Mouse (Mus musculus) common myeloid progenitor, adult 5-6 weeks (primary cell): ENCODE measurements around the gene Cux1. TPM values are rescaled to one million over a fixed set of nuclear protein-coding genes. Genes with fewer than 3 reads are reported as not detected.

Experiments used
- ATAC-seq: replicated peaks from 2 replicates; pipeline ENCODE4 v1.8.0; 2016; ENCODE audit warnings: low read depth, mild to moderate bottlenecking, moderate TSS enrichment, inconsistent platforms; ENCODE audit not compliant: poor library complexity, severe bottlenecking
- total RNA-seq: library from RNA; stranded (forward); fragments of 200-1000, 187-1606 nt; gene quantifications from 2 replicates; pipeline ENCODE4 v1.2.3, GENCODE M21; 2017

The Cux1 gene
- total RNA-seq, 1 experiment from 2014 or later, result 202 TPM

DNA sequence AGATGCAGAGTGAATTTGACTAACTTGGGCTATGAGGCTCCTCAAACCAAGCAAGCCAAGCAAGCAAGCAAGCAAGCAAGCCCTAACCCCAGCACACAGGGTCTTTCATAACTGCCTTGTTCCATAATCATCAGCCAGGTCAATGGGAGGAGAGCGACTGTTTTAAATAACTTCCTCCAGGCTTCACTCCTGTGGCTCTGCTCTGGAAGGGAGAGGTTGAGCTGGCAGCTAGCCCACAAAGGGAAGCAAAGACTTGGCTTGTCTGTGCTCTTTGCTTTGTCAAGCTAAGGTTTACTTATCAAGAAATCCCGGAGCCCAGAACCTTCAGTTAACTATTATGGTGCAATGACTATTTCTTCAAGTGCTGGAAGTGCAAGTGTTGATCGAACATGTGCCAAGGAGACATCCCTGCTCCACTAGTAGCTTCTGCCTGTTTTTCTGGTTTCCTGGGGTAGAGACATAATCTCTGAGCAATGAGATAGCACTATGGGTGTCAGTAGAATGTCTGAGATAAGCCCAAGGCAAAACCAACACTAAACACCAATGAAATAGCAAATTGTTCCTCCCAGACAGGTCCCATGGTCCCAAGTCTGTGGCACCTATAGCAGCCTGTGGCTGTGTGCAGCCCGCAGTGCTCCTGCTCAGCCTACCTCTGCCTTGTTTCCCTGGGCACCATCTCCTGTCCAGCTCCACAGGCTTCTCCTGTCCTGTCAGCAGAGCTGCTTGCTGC lies 230.3 kb downstream of the Cux1 start:
- ATAC-seq, result peak; percentile 16; the same call in 1 of the 2 replicates

DNA sequence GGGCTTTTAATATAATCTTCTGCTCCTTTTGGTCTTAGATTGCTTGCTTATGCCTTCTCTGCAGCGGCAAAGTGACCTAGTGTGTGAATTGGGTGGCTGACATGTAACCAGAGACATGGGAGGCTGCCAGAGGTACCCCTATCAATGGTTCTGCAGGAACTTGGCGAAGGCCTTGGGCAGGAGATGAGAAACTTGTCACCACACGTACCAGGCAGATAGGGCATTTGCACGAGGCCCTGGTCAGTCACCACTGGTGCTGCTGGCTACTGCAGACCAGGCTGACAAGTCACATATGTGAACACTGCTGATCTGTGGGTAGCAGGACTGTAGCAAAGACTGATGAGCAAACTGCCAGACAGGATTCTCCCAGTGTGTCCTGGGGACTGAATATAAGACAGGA lies 231.6 kb downstream of the Cux1 start:
- ATAC-seq, result no peak

DNA sequence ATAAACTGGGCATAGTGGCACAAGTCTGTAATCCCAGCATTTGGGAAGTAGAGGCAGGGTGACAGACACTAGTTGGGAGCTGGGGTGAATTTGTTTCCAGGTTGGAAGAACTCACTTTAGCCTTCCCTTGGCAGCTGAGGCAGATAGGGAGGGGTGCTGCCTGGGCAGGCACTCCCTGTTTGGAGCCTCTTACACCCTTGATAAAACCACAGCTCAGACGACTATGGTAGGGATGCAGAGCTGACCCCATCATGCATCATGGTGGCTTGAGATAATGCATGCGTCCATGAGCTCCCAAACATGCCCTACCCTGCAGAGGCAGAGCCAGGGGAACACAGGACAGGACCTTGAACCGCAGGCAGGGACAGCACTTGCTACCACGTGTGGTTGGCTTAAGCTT lies 232.5 kb downstream of the Cux1 start:
- no peak; the same call in 1 of the 2 replicates for ATAC-seq

DNA sequence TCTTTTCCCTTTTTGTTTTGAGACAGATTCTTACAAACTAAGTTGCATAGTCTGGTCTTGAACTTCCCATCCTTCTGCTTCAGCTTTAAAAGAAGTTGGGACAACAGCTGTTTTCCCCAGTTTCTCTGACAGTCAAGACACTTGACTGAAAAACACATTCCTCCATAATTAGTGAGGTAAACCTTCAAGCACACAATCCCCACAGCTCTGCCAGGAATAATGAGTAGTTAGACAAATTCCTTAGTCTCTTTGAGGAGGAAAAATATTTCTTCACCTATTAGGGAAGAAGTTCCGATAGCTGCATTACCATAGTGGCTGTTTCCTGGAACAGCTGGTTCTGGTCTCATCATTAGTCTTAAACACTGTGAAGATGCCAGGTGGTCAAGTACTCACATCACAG lies 233.2 kb downstream of the Cux1 start:
- no peak for ATAC-seq

DNA sequence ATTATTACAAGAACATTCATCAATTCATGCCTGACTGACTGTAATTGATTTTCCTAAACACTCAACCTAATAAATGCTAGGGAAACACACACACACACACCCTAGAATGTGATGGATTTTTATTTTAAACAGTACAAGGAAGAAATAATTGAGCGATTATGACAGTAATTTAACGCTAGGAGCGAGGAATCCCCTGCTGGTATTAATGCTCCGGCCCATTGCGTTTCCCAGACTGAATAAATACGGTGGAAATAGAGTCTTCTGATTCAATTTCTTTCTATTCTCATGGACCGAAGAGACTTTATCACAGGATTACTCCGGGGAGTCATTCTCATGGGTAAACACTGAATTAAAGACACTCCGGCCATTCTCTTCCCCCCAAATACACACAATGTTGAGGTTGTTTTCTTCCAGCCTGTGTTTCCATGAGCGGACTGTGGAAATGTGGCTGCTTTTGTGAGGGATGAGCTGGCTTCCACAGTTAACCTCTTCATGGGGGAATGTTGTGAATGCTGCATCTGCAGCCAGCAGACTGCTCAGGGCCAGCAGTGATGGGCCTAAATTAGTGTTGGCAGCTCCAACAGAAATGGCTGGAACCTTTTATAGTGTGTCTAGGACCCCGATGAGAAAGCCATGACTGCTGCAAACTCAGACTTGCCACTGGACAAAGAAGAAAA lies 234.4 kb downstream of the Cux1 start:
- ATAC-seq, result no peak

DNA sequence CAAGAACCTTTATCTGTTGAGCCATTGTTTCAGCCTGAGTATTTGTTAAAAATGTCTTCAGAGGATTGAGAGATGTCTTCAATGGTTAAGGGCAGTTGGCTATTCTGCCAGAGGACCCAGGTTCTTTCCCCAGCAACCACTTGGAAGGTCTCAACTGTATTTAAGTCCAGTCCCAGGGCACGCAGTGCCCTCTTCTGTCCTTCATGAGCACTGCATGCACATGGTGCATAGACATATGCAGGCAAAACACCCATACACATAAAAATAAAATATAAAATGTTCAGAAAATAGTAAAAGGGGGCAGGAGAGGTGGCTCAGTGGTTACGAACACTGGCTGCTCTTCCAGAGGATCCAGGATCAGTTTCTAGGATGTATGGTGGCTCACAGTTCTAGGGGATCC lies 239.6 kb downstream of the Cux1 start:
- ATAC-seq, result no peak

DNA sequence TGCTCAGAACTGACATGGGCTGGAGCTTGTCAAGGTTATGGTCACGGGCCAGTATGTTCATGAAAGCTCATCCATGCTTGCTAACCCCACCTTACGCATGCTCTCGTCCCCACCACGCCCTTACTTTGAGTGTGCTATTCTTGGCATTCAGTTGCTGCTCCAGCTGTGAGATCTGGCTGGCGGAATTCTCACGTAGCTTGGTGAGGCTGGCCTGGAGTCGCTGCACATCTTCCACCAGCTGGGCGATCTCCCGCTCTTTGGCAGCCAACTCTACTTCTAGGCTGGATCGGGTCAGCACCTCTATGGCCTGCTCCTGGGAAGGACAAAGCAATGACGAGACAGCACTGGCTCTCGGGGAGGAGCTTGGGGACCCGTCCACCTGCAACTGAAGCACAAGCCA lies 240.7 kb downstream of the Cux1 start:
- no peak for ATAC-seq

DNA sequence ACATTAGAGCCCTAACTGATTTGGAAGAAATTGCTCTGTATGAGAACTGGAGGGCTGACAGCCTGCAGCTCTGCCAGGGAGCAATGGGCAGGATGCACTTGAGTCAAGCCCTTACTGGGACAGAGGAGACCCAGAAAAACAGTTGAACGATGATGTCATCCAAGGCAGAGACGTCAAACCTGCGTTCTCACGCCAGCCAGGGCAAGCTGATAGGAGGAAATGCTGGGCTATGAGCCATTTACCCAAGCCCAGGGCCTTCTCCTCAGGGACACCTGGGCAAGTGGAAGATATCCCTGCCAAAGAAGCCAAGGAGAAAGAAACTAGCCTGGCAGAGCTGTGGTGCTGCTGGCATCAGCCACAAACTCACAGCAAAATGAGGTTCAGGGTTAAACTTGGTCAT lies 242.8 kb downstream of the Cux1 start:
- ATAC-seq, result no peak

DNA sequence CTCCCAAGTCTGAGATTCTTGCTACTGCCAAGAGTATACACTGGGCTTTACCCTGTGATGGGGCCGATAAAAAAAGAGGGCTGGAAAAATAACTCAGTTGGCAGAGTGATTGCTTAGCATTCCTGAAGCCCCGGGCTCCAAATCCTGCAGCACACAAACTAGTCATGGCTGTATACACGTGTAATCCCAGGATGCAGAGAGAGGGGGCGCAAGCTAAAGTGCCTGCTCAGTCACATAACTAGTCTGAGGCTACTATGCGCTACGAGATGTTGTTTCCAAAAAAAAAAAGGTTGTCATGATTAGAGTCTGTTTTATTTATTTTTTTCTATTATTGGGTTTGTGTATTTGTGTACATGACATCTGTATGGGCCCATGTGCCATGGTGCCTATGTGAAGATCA lies 245.9 kb downstream of the Cux1 start:
- 0 out of 2 replicates have a peak, but pooled peaks have one; percentile 42 for ATAC-seq

DNA sequence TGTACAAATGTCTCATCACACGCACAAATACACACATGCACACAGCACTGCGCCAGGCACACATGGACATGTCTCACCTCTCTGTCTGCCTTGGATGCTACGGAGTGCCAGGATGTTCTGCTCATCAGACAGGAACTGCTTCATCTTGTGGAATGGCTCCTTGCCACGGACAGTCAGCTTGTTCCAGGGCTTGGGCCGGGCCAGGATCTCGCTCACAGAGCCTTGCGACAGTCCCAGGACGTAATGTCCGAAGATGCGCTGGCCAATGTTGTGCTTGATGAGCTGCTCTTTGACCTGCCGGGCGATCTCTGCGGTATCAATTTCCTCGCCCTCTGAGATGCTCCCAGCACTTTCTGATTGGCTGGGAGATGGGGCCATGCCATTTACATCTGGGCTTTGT lies 254.7 kb downstream of the Cux1 start:
- ATAC-seq, result no peak

DNA sequence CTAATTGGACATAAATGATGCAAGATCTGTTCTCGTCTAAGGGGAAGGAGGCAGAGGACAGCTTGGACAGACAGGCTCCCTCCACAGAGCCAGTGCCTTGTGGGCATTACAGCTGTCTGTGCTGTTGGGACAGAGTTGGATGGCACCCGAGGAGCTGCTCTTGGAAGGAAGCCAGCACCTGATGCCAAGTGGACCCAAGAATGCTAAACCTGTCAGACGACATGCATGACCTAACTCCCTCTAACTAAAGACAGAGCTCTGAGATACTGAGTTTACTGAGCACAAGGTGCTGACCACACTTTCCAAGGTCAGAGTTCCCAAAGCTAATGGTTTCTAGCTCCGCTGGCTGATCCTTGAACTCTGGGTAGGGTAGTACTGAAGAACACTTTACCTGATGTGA lies 255.1 kb downstream of the Cux1 start:
- no peak for ATAC-seq

DNA sequence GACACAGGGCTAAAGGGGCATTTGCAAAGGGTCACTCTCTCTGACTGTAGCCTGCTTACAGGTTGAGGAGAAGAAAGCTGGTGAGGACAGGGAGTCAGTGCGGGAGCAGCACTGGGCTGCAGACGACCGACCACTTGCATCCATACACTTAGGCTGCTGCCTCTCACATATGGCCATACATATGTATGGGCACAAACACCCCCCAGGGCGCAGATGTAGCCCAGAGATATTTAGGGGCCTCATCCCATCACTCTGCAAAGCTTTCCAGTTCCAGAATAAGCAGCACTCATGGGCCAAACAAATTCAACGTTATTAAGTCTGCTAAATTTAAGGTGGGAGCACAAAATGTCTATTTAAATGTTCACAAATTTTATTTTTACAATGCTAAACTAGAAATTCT lies 261.0 kb downstream of the Cux1 start:
- no peak for ATAC-seq

DNA sequence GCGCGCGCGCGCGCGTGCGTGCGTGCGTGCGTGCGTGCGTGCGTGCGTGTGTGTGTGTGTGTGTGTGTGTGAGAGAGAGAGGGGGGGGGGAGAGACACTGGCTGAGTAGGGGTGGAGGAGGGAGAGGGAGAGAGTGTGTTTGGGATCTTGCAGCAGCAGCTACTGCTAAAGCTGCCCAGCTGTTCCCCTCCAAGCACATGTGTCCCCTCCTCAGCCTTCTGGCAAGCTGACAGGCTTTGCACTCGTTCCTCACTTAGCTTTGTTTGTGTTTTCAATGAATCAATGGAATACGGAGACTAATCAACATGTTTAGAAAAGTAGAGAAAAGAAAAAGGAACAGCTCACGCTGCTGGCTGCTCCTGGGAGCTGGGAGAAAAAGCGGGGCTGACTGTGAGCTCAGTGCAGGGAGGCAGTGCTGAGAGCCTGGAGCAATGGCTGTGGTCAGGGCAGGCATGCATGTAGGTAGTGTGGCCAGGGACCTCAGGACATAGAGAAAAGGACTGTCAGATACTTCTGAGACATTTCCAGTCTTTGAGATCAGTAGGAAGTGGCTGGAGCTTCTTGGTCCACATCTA lies 263.8 kb downstream of the Cux1 start:
- no peak for ATAC-seq

DNA sequence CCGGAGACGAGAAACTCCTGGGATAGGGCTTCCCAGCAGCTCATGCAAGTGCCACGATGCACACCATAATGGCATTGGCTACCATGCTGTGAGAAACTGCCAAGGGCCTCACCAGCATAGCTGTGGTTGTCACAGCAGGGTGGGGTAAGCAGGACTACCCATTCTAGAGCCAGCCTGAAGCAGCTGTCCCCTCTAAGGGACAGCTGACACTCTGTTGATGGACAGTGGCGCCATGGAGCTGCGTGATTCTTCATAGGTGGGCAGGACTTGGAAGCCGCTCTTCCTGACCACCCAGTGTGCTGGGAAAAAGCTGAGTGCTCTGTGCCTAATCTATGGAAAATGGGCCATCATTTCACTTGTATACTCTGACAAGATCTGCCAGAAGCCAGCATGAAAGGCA lies 266.4 kb downstream of the Cux1 start:
- no peak for ATAC-seq

DNA sequence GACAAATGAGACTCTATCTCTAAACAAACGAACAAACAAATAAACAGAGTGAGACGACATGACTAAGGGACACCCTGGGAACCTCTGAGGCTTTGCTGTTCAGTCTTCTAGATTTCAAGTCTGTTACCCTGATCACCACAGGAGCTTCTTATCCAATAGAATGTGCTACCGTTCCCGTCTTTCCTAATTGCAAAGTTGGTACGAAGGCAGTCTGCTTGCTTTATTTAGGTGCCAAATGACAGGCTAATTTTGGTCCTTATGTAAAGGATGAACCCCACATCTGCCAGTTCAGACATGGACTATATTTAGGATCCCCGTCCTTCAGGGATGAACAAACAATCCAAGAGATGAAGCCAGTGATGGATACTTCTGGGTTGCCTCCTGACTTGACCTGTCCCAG lies 269.6 kb downstream of the Cux1 start:
- ATAC-seq, result no peak

DNA sequence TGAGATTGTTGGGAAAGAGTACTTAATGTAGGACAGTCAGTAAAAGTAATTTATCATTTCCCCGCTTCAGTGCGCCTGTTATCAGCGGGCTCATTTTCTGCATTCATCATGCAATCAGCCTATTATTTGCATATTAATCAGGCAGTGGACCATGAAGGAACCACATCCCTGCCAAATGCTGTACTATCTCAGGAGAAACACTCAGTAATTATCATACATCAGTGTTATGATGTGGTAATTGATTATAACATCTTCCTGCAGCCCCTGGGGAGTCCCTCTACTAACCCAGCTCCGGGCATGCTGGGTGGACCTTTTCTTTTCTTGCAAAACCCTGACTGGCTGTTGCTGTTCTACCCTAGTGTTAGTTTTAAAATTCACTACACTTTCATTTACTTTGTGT lies 270.4 kb downstream of the Cux1 start:
- ATAC-seq, result no peak

DNA sequence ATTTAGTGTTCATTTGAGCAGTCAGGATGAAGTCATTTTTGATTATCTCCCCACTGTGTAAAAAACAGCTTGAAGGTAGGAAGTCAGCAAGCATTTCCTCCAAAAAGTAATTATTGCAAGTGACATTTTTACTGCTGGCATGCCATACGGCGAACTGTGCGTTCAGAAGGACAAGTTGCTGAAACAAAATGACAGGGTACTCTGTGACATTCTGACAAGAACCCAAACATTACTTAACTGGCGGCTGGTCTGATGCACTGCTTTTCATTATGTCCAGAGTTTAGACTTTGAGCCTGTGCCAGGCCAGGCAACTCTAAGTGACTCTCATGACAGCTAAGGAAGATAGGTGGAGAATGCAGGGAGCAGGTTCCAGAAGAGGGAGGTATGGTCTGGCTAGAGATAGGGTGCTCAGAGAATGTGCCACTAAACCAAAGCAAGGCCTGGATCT lies 274.3 kb downstream of the Cux1 start:
- ATAC-seq, result no peak

DNA sequence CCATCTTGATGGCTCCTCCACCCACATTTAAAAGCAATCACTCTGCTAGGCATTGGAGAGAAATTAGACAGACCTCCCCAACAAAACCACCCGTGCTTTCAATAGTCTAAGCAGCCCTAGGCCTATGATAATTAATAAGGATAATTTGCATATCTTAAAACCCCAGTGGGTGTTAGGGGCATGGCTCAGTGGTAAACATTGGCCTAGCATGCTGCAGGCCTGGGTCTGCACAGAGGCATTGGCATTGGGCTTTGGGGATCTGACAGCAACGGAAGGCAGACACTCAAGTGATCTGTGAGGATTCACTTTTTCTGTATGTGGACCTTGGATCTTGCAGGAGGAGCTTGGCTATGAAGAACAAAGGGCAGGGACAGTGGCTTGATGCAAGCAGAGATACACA lies 274.9 kb downstream of the Cux1 start:
- ATAC-seq, result no peak

DNA sequence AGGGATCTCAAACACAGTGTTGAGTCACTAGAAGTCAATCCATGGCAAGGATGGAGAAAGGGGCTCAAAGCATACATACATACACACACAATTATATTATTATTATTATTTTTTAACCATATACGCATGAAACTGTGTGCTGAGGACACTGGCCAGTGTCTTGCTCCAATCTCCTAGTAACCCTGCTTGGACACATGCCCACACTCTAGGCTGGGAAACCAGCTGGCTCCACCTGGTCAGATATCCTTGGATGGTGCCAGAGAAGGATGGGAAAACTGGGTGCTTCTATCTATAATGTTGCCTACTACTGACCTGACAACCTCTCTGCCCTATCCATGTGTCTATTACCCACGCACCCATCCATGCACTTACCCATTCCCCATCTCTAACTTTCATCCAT lies 275.7 kb downstream of the Cux1 start:
- ATAC-seq, result no peak

DNA sequence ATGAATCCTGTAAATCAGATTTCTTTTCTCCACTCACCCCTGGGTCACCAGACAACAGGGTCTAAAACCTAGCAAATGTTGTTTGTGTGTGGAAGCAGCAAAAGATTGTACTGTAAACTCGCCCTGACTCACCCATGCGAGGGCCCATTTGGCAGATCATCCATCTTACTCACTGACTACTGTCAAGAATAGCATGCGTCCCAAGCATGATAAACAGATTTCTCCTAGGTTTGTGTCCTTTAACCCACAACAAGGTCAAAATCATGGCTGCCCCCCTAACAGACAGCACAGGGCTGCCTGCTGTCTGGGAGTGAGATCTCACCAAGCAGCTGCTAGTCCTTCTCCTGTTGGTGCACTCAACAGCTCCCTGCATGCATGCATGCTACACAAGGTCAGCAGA lies 277.5 kb downstream of the Cux1 start:
- ATAC-seq, result no peak

DNA sequence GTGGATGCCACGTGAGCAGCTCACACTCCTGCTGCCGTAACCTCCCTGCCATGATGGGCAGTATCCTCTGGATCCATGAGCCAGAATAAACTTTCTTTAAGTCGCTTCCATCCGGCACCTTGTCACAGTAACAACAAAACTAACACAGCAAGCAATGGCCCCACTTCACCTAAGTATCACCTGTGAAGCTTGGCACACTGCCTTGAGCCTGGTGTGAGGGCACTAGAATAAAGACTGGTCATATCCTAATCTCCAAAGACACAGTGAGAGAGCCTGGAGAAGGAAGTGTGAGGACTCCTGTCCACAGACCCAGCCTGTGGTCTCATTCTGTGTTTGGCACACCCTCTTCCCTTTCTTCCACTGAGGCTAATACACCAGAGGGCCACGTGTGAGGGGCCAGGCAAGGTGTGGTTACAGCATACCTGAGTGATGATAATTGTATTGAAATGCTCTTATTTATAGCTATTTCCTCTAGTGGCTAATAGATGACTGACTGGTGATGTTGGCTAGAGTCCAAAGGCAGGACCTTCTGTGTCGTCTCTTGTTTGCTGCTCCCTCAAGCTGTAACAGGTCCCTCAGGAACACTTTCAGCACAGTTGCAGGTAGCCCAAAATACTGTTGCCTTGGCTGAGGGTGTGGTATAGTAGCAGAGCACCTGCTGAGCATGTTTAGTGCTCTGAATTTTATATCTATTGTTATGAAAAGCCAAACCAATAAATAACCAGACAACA lies 278.8 kb downstream of the Cux1 start:
- ATAC-seq, result no peak
